Mouse (Mus musculus): ENCODE data around the gene Duox1.
A peak's percentile ranks its signal among the peaks of the same experiment; 100 is the strongest.
"Not testable (repeated sequence)": the region's sequence is repeated elsewhere in the genome, so short reads cannot be mapped to it uniquely, and the experiment has no call there.

Duox1 gene

GRCm38 (mm10) chr2:122374666-122375331 is 59.3 kb downstream of the Duox1 start:
- DNase-seq (ENCODE audit: low spot score): no peak

GRCm38 (mm10) chr2:122375391-122375991 is 60.0 kb downstream of the Duox1 start:
- peak; percentile 96 for DNase-seq (ENCODE audit: low spot score)

DNA sequence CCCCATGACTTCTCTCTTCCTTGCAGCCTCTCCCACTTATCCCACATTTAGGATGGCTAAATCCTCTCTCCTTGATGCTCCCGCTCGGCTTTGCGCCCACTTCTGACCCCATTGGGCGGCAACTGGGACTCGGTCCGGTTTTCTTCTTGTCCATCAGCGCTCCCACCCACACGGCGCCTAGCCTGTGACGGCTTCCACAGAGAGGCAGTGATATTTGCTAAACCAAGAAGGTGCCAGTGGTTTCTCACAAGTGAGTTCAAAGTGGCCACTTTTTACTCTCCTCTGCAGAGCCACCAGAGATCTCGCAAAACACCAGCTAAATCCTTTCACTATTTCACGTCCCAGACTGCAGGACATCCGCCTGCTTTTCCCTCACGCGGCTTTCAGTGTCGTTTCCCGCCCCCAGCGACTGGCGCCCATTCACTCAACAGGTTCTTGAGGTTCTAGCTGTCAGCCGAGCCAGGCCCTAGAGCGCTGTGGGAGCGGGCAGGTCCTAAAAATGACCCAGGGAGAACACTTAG is 60.6 kb downstream of the Duox1 start:
- DNase-seq (ENCODE audit: low spot score): peak; percentile 50

DNA sequence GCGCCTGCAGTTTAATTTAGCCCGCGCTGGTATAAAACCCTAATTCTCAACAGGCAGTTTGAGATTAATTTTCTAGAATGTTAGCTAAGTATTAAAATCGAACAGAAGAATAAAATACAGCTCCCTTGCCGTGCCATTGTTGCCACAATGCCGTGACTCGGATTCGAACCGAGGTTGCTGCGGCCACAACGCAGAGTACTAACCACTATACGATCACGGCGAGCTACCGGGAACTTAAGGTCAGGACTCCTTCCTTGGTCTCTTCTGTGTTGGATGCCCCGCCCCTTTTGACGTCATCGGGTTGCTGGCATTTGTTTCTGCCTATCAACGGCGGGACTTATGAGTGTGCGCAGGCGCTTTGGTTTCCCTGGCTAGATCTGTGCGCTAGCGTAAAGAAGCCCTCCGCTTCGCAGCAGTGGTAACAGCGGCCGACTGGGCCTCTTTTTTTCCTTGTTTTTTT is 61.8 kb downstream of the Duox1 start:
- peak; percentile 98 for DNase-seq (ENCODE audit: low spot score)

GRCm38 (mm10) chr2:122377751-122378246 is 62.3 kb downstream of the Duox1 start:
- DNase-seq (ENCODE audit: low spot score): peak; percentile 76

GRCm38 (mm10) chr2:122378421-122379291 is 63.2 kb downstream of the Duox1 start:
- DNase-seq (ENCODE audit: low spot score): no peak

- DNase-seq (ENCODE audit: low spot score): no peak
Observed at GRCm38 (mm10) chr2:122379292-122379650, 63.8 kb downstream of the Duox1 start.

DNA sequence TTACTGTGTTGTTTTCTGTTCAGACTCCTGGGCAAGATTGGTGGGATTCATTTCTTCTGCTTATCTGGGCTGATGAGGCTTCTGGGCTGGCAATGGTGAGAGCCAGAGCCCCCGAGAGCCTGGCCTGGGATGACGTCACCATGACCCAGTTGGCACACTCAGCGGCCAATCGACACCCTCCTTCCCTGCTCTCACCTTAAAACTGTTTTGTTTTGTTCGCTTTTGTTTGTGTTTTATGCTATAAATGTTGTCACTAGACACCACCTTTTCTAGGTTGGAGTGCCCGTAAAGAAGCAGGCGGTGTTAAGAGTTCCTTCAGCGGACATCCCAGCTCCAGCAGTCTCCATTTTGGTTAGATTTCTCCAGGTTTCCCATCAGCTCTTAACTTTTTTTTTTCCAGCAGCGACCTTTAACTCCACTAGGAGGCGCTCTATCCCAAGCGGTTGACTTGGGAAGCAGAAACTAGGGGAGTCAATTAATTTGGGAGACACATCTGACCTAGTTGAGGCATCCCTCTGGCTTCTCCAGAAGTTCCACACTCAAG is 65.4 kb downstream of the Duox1 start:
- DNase-seq (ENCODE audit: low spot score): peak; percentile 47

DNA sequence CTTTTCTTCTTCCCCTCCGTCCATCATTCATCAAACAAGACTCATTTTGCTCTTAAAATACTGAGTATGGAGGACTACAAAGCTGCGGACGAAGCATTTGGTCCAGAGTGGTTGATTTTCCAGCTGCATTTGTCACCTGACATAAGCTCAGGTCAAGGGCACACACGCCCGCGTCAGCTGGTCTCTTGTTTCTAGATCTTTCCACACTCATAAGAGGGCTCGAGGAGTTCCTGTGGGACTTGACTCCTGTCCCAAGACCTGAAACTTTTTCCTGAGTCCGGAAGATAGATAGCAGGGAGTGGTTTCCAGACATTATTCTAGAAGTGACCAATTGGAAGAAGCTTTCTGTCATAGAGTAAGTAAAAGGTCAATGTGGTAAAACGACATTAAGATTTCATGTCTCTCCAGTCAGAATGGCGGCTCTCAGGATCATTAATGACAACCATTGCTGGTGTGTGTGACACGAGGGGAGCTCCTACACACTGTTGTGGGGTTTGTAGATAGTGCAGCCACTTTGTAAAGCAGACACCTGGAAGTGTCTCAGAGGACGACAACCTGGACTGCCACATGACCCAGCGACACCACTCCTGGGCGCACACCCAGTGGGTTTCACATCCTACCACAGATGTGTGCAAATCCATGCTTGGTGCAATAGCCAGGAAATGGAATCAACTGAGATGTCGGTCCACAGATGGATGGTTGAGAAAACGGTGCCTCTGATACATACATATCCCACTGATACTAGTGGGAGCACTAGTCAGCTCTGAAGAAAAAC is 66.0 kb downstream of the Duox1 start:
- DNase-seq (ENCODE audit: low spot score): no peak

GRCm38 (mm10) chr2:122382121-122382520 is 66.6 kb downstream of the Duox1 start:
- DNase-seq (ENCODE audit: low spot score): no peak

DNA sequence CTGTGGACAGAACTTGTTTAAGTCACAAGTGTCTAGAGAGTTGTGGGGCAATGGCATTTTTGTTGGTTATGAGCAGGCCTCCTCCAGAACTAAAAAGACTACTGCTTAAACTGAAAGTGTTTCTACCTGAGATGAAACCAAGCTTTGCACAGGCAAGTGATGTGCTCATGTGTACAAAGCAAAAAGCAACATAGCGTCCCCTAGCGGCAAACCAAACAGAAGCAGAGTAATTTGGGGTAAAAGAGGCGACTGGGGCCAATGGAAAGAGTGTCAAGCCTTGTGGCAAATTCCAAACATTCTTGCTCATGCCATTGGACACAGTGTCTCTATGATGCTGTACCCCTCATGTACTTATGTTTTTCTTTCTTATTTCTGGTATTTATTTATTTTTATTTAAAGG is 69.6 kb downstream of the Duox1 start:
- no peak for DNase-seq (ENCODE audit: low spot score)

- DNase-seq (ENCODE audit: low spot score): not testable (repeated sequence)
Observed at GRCm38 (mm10) chr2:122387135-122387534, 71.7 kb downstream of the Duox1 start.

- DNase-seq (ENCODE audit: low spot score): no peak
Observed at GRCm38 (mm10) chr2:122396150-122396549, 80.7 kb downstream of the Duox1 start.
